Mouse (Mus musculus) midbrain, embryonic 11.5 days (tissue): ENCODE measurements at regions not wholly inside any gene's neighbourhood (a gene's known extent, or its start where the extent isn't known, plus 50 kb on each side); places are given as distances from the start of the nearest gene placed in this dataset.
A peak's percentile ranks its signal among the peaks of the same experiment; 100 is the strongest.

Experiments used
- ATAC-seq: fragments of 200-750 bp; cut with Nextera tagmentation; 2 replicates; pipeline ENCODE4 v1.8.0; 2017; ENCODE audit warnings: moderate TSS enrichment, moderate library complexity; ENCODE audit not compliant: low FRiP score
- DNase-seq: peaks from one replicate; pipeline ENCODE4 v3.0.0; 2015; ENCODE audit warnings: low spot score; ENCODE audit errors: missing footprints
- H3K27ac ChIP-seq: fragments of 300-500 bp; sonication (generic); 2 replicates; pipeline ENCODE4 v1.5.1; 2014; ENCODE audit warnings: low read depth, low read length
- H3K27me3 ChIP-seq: fragments of 300-500 bp; sonication (generic); 2 replicates; pipeline ENCODE4 v1.6.1; 2014; ENCODE audit warnings: mild to moderate bottlenecking, low read length, moderate library complexity, mixed read lengths; ENCODE audit not compliant: control insufficient read depth, insufficient read depth
- H3K36me3 ChIP-seq: fragments of 300-500 bp; sonication (generic); 2 replicates; pipeline ENCODE4 v1.6.1; 2014; ENCODE audit warnings: mild to moderate bottlenecking, low read length, moderate library complexity, mixed read lengths; ENCODE audit not compliant: control insufficient read depth, insufficient read depth
- H3K4me1 ChIP-seq: fragments of 300-500 bp; sonication (generic); 2 replicates; pipeline ENCODE4 v1.6.1; 2014; ENCODE audit warnings: low read length; ENCODE audit not compliant: control insufficient read depth, insufficient read depth
- H3K4me2 ChIP-seq: fragments of 300-500 bp; sonication (generic); 2 replicates; pipeline ENCODE4 v1.6.1; 2014; ENCODE audit warnings: mild to moderate bottlenecking, moderate library complexity
- H3K4me3 ChIP-seq: fragments of 300-500 bp; sonication (generic); 2 replicates; pipeline ENCODE4 v1.5.1; 2014; ENCODE audit warnings: low read depth, low read length
- H3K9ac ChIP-seq: fragments of 300-500 bp; sonication (generic); 2 replicates; pipeline ENCODE4 v1.6.1; 2014; ENCODE audit warnings: low read length
- H3K9me3 ChIP-seq: fragments of 300-500 bp; sonication (generic); 2 replicates; pipeline ENCODE4 v1.6.1; 2016; ENCODE audit warnings: low read length; ENCODE audit not compliant: control insufficient read depth
- WGBS: fragments of 180-500 bp; shearing (Covaris S2); extraction: QIAGEN DNeasy Blood & Tissue Kit; methylation state at CpG from one replicate; pipeline ENCODE4 v1.1.7; 2014; 5-methylcytosine and 5-hydroxymethylcytosine counted together

DNA sequence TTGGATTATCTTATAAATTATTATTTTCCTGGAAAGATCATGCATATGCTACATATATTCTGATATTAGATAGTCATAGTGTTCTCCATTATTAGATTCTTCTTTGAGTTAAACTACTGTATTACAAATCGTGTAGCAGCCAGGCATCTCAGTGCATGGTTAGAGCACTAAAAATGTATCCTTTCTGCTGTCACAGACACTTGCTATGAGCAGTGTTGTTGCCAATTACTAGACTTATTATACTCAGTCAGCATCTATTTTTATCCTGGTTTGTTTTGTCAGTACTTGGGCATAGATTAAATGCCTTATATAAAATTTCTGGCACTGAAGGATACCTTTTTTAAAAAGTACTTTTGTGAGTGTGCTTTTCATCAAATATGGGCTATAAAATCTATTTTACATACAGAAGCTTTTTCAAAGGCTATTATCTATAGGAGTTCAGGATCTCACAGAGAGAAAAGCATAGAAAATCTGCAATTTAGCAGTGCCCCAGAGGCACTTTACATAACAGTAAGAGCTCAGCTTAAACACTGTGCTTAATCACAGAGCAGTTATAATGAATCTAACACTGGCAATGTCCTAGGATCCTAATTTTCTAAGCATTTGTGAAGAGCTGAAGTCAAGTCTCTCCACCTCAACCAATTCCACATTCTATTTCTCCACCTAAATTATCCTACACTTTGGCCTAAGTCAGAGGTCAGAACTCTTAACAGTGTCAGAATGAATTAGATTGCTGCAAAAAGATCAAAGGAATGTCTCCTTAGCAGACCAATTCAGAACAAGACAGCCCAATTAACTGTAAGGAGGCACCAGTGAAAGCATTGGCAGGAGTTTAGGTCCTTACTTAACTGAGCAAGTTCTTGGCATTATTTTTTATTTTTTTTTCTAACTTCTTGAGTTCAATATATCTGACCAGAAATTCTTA lies 301.8 kb upstream of the Tpm3-rs7 start:
- Histone ChIP-seq H3K27ac (no peak overlapping the region), H3K4me2 (no peak overlapping the region), H3K36me3 (no peaks in the 10 kb centered on the region), H3K9me3 (no peaks in the 10 kb centered on the region), H3K9ac (no peak overlapping the region), H3K4me3 (no peak overlapping the region), H3K27me3 (no peaks in the 10 kb centered on the region), H3K4me1 (no peaks in the 10 kb centered on the region; the same call in 1 of the 2 replicates)
- DNase-seq (peak; percentile 84), ATAC-seq (peak; percentile 40; the same call in 1 of the 2 replicates)
- 70% methylated on average over 1 of the region's 1 CpGs for WGBS

DNA sequence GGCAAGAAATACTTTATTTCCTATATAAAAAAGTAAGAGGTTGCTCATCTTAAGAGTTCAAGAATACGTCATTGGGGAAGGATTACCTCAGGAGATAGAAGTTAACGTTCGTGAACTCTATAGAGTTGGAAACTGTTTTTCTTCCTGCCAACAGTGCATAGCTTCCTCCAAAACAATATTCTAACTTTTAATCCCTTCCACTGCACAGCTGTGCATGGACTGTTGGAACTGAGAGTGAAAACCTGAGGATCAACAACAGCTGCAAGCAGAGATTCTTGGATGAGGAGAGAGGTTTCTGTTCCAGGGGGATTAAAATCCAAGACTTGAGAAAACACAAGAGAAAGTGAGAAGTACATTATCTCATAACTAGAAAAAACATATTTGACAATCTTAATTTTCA lies 288.2 kb upstream of the Tpm3-rs7 start:
- Histone ChIP-seq H3K27me3 (no peaks in the 10 kb centered on the region), H3K9ac (no peak overlapping the region), H3K9me3 (no peaks in the 10 kb centered on the region), H3K4me1 (no peaks in the 10 kb centered on the region), H3K4me3 (no peak overlapping the region), H3K4me2 (no peak overlapping the region), H3K36me3 (no peaks in the 10 kb centered on the region), H3K27ac (no peak overlapping the region)
- WGBS = 95% methylated on average over 3 of the region's 3 CpGs
- no peak for DNase-seq
- no peak for ATAC-seq
